Mouse (Mus musculus) heart, adult 2 months (tissue): ENCODE results near the gene Golga1.

Experiments
- CTCF ChIP-seq: fragments of 200-600 bp; IDR thresholded peaks from 2 replicates; pipeline ENCODE4 v1.8.1; 2022; ENCODE audit warnings: antibody characterized with exemption, mild to moderate bottlenecking, moderate library complexity
- POLR2A ChIP-seq: fragments of 200-500 bp; IDR thresholded peaks from 2 replicates; pipeline ENCODE4 v1.6.1; 2011; ENCODE audit warnings: mild to moderate bottlenecking, low read depth, low read length, control low read depth; ENCODE audit not compliant: insufficient read depth

- TF ChIP-seq CTCF = no peak
- TF ChIP-seq POLR2A = no peak
Measured at GRCm38 (mm10) chr2:38987371-38987770, 78.0 kb downstream of the Golga1 start.
